8 mouse cellular contexts compared by ENCODE assay signal in the genomic region with DNA sequence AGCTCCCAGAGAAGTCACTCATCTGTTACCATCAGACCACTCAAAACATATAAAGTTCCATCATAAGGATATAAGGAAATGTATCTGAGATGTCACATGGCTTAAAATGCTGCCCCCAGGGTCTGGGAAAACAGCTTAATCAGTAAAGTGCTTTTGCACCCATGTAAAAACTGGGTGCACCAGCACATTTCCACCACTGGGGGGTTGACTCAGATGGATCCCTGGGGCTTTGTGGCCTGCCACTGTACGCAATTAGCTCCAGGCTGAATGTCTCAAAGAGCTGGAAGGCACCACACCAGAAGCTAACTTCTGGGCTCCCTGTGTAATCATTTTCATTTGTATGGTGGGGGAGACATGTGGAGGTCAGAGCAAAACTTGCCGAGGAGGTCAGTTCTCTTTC. TPM values are rescaled to one million over a fixed set of nuclear protein-coding genes. Genes with fewer than 3 reads are reported as not detected.
DNase-seq lines count a peak whose midpoint lies in the region; ATAC-seq and TF ChIP-seq lines count a peak whose summit lies in the region.

No protein-coding gene starts in this region.

- H3K27me3 ChIP-seq in intestine, postnatal 0 days (replicated peaks; ENCODE audit: control insufficient read depth, insufficient read depth, low read length), result no peaks in the 10 kb centered on the region
- no peaks in the 10 kb centered on the region for H3K27me3 ChIP-seq in intestine, embryonic 16.5 days (replicated peaks; ENCODE audit: control insufficient read depth, insufficient read depth, low read length)

- no peak overlapping the region for H3K4me3 ChIP-seq in intestine, postnatal 0 days (ENCODE audit: low read depth, low read length)
- no peak overlapping the region for H3K4me3 ChIP-seq in intestine, embryonic 16.5 days (ENCODE audit: low read length)

- H3K9ac ChIP-seq in intestine, postnatal 0 days (ENCODE audit: low read depth, low read length), result no peak overlapping the region
- no peak overlapping the region for H3K9ac ChIP-seq in intestine, embryonic 16.5 days (ENCODE audit: low read depth, low read length)

- H3K36me3 ChIP-seq in intestine, postnatal 0 days (ENCODE audit: control insufficient read depth, insufficient read depth), result no peaks in the 10 kb centered on the region
- no peaks in the 10 kb centered on the region for H3K36me3 ChIP-seq in intestine, embryonic 16.5 days (ENCODE audit: control insufficient read depth, insufficient read depth, low read length)

- no peak for ATAC-seq in intestine, postnatal 0 days
- ATAC-seq in intestine, embryonic 16.5 days, result no peak
- peak; percentile 81 for ATAC-seq in erythroid progenitor cell, adult 5-6 weeks (replicated peaks; ENCODE audit: low FRiP score, poor library complexity, severe bottlenecking)
- 0 out of 2 replicates have a peak, but pooled peaks have one; percentile 79 for ATAC-seq in monocyte, adult 5-6 weeks (replicated peaks; ENCODE audit: insufficient number of reproducible peaks, low FRiP score, low TSS enrichment, poor library complexity, severe bottlenecking)

- H3K4me1 ChIP-seq in intestine, postnatal 0 days (replicated peaks; ENCODE audit: control insufficient read depth, insufficient read depth, low read length), result no peaks in the 10 kb centered on the region
- 0 out of 2 replicates have a peak, but pooled peaks cover 2% of the 10 kb centered on the region for H3K4me1 ChIP-seq in intestine, embryonic 16.5 days (ENCODE audit: control insufficient read depth, insufficient read depth, low read length)

- WGBS in intestine, postnatal 0 days, result 64% methylated on average over 2 of the region's 2 CpGs
- WGBS in intestine, embryonic 16.5 days, result 62% methylated on average over 2 of the region's 2 CpGs

- H3K4me2 ChIP-seq in intestine, postnatal 0 days (replicated peaks; ENCODE audit: low read depth), result no peak overlapping the region
- no peak overlapping the region for H3K4me2 ChIP-seq in intestine, embryonic 16.5 days (ENCODE audit: low read depth, low read length)

- H3K9me3 ChIP-seq in intestine, postnatal 0 days (ENCODE audit: control insufficient read depth), result no peaks in the 10 kb centered on the region
- H3K9me3 ChIP-seq in intestine, embryonic 16.5 days (ENCODE audit: control insufficient read depth, low read length), result no peaks in the 10 kb centered on the region

- peak; percentile 78 for TF ChIP-seq CTCF in intestine, postnatal 0 days (IDR thresholded peaks at IDR 0.05; ENCODE audit: low read depth)

- no peak overlapping the region for H3K27ac ChIP-seq in intestine, postnatal 0 days (ENCODE audit: low read depth, low read length)
- H3K27ac ChIP-seq in intestine, embryonic 16.5 days (ENCODE audit: low read length), result no peak overlapping the region

- DNase-seq in CD4-positive helper T cell, adult 2 months (ENCODE audit: low read depth, low spot score), result peak; percentile 60
- DNase-seq in WW6 (ENCODE audit: low read depth, low spot score), result peak; percentile 33
- DNase-seq in kidney, postnatal 10 days, result peak; percentile 74
- peak; percentile 2 for DNase-seq in yolk sac, embryonic 10.5 days (ENCODE audit: low spot score)

RNA-seq across cellular contexts. Expression of a gene that starts 10.5 kb away (rescaled TPM):
- polyA plus RNA-seq in intestine, postnatal 0 days (2015; fragmentation: Nextera tagmentation; extraction: Ambion mirVana), result 54.1 and 58.8 TPM in 2 replicates
- 51.4 and 69.1 TPM in 2 replicates for polyA plus RNA-seq in intestine, embryonic 16.5 days (2015; fragmentation: Nextera tagmentation; extraction: Ambion mirVana)
- total RNA-seq in erythroid progenitor cell, adult 5-6 weeks (2015; ENCODE audit: low replicate concordance), result 67.5 and 120 TPM in 2 replicates
- total RNA-seq in erythroid progenitor cell, adult 5-6 weeks (2017; ENCODE audit: low replicate concordance), result 13.5 and 41.5 TPM in 2 replicates
- total RNA-seq in monocyte, adult 5-6 weeks (2017), result 8.8 to 43.8 TPM (median 22.1 TPM) in 3 replicates

Comparison
In these comparisons a context has a peak if more than half of its experiments do, and no peak if none do; other contexts are left out.
1. ATAC-seq: peak in erythroid progenitor cell, adult 5-6 weeks (single experiment) and monocyte, adult 5-6 weeks (single experiment); none in intestine, postnatal 0 days (single experiment) and intestine, embryonic 16.5 days (single experiment).
2. DNase-seq: peak in every context shown above with its lines; median percentile 74 in kidney, postnatal 10 days; 60 in CD4-positive helper T cell, adult 2 months; 33 in WW6; 2 in yolk sac, embryonic 10.5 days.